Mouse (Mus musculus) megakaryocyte, embryonic 14.5 days (primary cell): ENCODE results near the gene Bag6.

Source experiments
- FLI1 ChIP-seq: IDR thresholded peaks from 2 replicates; pipeline ENCODE4 v1.6.1; 2012; ENCODE audit warnings: low read length, inconsistent platforms, mixed read lengths
- GATA1 ChIP-seq: IDR thresholded peaks from 3 replicates; pipeline ENCODE4 v1.6.1; 2012; ENCODE audit warnings: mixed read lengths, low read length, inconsistent platforms, borderline replicate concordance

GRCm38 (mm10) chr17:35195631-35196320, 60.8 kb downstream of the Bag6 start:
- no peak for TF ChIP-seq GATA1
- TF ChIP-seq FLI1: no peak
